Mouse (Mus musculus): ENCODE measurements around the gene Vpreb2.
"Not testable (repeated sequence)": the region's sequence is repeated elsewhere in the genome, so short reads cannot be mapped to it uniquely, and the experiment has no call there.

Gene Vpreb2

GRCm38 (mm10) chr16:17992321-17992720, 12.1 kb downstream of the Vpreb2 start:
- DNase-seq, result not testable (repeated sequence)

- DNase-seq, result no peak
Observed at GRCm38 (mm10) chr16:17999668-18000067, 19.4 kb downstream of the Vpreb2 start.

- DNase-seq, result no peak
Observed at GRCm38 (mm10) chr16:18004589-18004988, 24.4 kb downstream of the Vpreb2 start.

GRCm38 (mm10) chr16:18007083-18007482, 26.9 kb downstream of the Vpreb2 start:
- DNase-seq, result no peak

GRCm38 (mm10) chr16:18011101-18011500, 30.9 kb downstream of the Vpreb2 start:
- DNase-seq, result no peak

GRCm38 (mm10) chr16:18016482-18016881, 36.3 kb downstream of the Vpreb2 start:
- not testable (repeated sequence) for DNase-seq

- no peak for DNase-seq
Observed at GRCm38 (mm10) chr16:18022780-18023557, 42.7 kb downstream of the Vpreb2 start.

- no peak for DNase-seq
Observed at GRCm38 (mm10) chr16:18027371-18027770, 47.1 kb downstream of the Vpreb2 start.

Measured in spleen, adult 18-20 months (tissue).